ENCODE assay signal across 1 mouse cellular context in genomic region chr1:92473165-92474041, GRCm38 (mm10).
TF ChIP-seq lines count a peak whose summit lies in the region.

Gene Ndufa10, minus strand, starts transcription at chr1:92473860.

TF ChIP-seq in MEL, 35 proteins besides CTCF, POLR2A, EP300 and RAD21 (continued from another document):
- TF ChIP-seq USF1 (IDR thresholded peaks at IDR 0.05; ENCODE audit: low read depth, low read length) (peak; percentile 15; the same call in 1 of the 2 replicates), TAL1 (IDR thresholded peaks at IDR 0.05; ENCODE audit: low read length) (no peak), RCOR1 (IDR thresholded peaks at IDR 0.05; ENCODE audit: low read depth, low read length) (no peak), CHD2 (IDR thresholded peaks at IDR 0.05; ENCODE audit: low read length) (no peak)
